Mouse (Mus musculus): ENCODE data around the gene Mindy4. TPM values are rescaled to one million over a fixed set of nuclear protein-coding genes. Genes with fewer than 3 reads are reported as not detected.

Gene Mindy4
- total RNA-seq, 2 experiments from 2014 or later, result 12.6 to 13.0 TPM

DNA sequence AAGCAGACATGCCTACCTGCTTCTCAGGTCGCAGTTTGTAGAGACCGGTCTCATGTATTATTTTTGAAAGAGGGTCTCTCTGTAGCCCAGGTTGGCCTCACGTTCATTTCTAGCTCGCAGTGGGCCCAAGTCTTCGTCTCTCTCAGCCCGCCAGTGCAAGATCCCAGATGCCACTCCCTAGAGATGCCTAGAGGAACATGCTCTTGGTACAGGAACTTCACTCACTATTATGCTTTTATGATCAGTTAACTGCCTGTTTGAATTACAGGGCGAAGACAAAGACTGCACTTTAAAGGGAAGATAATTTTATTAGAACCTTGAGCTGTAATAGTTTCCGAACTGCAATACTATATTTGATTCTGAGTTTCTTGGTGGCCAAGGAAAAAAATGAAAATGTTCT is 79.2 kb downstream of the Mindy4 start:
- no peak for DNase-seq (ENCODE audit: low spot score in 2 of 2)
- intact Hi-C loops (cut with DNase I), result no loop called here

DNA sequence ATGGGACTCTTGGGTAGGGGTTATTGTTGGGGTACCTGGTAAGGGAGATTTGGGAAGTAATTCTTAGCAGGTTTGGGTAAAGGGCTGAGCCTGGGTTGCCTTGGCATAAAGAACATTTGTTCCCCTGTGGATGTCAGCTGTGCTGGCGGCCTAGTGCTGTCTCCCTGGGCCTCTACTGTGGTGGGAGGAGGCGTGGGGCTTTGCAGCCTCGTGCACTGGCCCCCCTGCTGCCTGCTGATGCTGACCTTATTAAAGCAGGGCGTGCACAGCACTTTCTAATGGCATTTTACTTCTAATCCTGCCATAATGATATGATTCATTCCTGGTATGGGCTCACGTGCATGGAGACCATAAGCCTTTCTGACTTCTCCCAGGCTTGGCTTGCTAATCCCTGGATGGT is 82.0 kb downstream of the Mindy4 start:
- DNase-seq (ENCODE audit: low spot score in 2 of 2), result no peak
- intact Hi-C loops (cut with DNase I), result no loop called here

DNA sequence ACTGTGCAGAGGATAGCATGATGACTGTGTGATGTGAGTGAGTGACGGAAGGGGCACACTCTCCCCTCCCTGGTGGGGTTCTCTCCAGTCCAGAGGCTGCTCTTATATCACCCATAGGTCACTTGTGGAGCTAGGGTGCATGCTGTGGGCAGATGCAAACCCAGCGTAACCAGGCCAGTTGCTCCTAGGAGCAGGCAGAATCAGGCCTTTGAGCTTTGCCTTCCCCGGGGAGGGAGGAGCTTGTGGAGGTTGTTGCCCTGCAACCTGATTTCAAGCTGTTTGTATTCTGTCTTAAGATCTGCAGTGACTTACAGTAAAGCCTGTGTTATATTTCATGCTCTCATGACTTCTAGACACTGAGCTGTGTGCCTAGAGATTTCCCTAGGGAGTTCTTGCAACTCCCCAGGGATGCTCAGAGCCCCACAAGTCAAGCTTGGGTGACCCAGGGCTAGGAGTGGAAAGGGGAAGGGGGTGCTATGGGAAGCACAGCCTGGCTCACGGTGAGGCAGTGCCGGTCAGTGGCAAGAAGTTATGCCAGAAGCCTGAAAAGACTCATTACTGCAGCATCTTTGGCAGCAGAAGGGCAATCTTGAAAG is 84.9 kb downstream of the Mindy4 start:
- DNase-seq (ENCODE audit: low spot score in 2 of 2), result no peak
- intact Hi-C loops (cut with DNase I), result no loop called here

DNA sequence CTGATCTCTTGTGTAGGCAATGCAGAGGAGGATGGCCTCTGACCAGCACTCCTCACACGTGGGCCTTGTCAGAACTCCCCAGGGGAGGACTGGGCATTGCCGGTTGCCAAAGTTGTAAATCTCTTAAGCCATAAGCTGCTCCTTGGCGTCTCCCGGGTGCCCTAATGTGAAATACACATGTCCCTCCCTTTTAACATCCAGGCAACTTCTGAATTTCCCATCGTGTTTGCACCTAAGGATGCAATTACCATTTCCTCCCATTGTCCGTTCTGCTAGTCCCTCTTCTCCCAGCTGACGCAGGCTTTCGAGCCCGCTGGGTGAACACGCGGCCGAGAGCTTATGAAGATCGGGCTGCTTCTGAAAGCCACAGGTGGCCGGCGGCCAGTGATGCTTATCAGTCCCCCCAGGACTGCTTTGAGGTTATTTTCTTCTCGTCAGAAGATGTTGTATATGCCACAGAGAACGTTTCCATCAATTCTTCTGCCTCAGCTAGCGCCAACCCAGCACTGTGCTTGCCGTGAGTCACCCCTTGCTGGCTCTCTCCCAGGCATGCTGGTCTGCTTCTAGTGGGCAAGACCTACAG is 91.5 kb downstream of the Mindy4 start:
- DNase-seq (ENCODE audit: low spot score in 2 of 2), result no peak
- intact Hi-C loops (cut with DNase I), result no loop called here

DNA sequence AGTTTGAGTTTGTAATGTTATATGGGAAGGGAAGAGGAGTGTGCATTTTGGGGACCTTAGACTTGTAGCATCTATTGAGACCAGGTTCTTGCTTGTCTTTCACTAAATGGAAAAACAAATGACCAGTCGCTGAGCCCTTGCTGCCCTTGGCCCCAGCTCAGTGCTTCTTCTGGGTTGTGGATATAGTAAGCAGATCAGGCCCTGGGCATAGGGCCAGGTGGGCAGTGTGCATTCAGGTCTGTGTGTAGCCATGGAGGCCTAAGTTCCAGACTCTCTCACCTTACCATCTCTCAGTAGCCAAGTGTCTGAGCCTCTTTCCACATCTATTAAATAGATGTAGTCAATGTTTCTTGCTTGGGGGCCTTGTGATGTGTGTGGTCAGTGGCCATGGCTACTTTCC is 92.1 kb downstream of the Mindy4 start:
- intact Hi-C loops (cut with DNase I), result no loop called here

DNA sequence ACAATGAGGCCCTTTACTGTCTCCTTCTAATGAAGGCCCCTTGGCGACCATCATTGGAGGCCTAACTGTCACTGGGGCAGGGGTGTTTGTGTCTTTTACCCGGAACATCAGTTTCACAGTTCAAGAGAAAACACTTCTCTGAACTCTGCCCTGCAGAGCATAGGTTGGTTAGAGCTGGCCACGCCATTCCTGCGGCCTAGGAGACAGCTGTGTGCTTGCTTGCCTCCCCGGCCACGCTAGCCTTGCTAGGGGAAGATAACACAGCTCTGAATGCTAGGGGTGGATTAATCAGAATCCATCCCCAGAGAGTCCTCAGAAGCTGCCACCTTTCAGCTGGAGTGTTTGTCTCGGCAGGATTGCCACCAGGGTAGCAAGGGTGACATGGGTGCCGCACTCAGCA is 96.3 kb downstream of the Mindy4 start:
- no peak for DNase-seq (ENCODE audit: low spot score in 2 of 2)

More for the DNA sequence above, 92.1 kb downstream of the Mindy4 start:
- no peak for DNase-seq (ENCODE audit: low spot score in 2 of 2)

DNA sequence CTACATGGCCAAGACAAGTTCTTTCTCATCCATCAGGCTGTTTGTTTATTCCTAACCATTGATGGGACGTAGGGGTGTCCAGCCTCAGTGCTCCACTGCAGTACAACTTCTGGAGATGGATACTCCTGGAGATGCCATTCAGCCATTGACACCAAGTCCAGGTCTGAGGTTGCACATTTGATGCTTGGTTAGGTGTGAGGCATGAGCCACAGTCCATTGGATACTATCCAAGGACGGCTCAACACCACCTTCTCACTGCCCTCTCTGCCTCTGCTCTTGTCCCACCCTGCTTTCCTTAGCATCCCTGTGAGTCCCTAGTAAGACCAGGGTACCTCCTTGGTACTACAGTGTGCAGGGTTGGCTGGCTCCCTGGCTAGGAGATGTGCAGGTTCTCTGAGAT is 96.7 kb downstream of the Mindy4 start:
- intact Hi-C loops (cut with DNase I), result no loop called here
- no peak for DNase-seq (ENCODE audit: low spot score in 2 of 2)

More for the DNA sequence above, 96.3 kb downstream of the Mindy4 start:
- intact Hi-C loops (cut with DNase I), result no loop called here

DNA sequence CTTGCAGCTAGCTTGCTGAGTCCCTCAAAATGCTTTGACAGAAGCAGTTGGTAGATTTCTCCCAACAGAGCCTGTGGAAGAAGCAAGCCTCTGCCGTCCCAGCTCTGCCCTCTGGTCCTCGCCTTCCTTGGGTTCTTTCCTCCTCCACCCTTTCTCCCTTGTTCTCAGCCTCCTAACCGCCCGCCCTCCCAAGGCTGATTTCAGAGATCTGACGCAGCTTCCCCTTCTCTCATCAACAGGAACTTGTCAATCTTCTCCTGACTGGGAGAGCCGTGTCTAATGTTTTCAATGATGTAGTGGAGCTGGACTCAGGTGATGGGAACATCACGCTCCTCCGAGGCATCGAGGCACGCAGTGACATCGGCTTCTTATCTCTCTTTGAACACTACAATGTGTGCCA is 97.5 kb downstream of the Mindy4 start:
- no peak for DNase-seq (ENCODE audit: low spot score in 2 of 2)
- intact Hi-C loops (cut with DNase I), result no loop called here

DNA sequence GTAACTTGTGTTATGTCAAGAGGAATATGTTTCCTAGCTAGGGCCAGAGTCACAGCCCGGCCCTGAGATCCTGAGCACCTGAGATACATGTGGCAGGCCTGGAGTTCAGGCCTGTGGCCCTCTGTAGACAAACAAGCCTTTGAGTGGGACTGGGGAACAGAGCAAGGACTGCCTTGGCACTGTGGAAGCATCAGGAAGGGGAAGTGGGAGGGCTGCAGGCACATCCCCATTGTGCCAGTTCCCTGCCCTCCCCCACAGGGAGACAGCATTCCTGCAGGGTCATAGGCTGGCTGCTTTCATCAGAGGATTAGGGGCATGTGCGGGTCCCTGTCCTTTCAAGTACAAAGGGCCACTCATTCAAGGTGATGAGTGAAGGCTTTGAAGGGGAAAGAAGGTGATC is 107.0 kb downstream of the Mindy4 start:
- DNase-seq (ENCODE audit: low spot score in 2 of 2), result no peak
- intact Hi-C loops (cut with DNase I), result no loop called here

DNA sequence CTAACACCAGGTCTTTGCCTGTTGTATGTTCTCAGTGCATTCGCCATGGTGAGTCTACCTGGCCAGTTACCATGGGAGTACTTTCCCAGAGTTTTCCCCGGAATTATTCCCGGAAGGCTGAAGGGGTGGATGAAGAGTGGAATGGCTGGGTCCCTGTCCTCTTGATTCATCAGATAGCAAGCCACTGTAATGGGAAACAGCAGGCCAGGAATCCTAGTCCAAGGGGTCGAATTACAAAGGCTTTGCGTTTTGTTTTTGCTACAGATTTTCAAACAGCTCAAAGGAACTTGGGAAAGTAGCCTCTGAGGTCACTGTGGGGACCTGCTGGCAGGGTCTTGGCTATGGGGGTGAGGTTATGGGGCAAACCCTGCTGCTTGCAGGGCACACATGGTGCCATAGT is 108.8 kb downstream of the Mindy4 start:
- intact Hi-C loops (cut with DNase I), result no loop called here
- DNase-seq (ENCODE audit: low spot score in 2 of 2), result no peak

DNA sequence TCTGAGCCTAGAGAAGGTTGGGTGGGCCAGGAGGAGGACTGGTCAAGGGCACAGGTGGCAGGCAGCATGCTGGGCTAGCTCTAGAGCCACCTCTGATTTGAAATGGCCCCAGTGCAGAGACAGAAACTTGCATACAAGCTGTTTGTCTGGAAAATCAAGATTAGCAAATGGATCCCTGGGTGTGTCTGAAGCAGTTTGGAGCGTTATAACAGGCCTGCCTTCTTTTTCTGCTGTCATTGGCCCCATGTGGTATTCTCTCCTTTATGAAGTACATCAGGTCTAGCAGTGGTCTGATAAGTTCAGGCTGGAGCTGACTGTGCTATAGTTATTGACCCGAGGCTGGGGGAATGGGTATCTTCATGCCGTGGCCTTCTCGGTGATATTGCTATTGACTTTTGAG is 110.7 kb downstream of the Mindy4 start:
- no peak for DNase-seq (ENCODE audit: low spot score in 2 of 2)
- intact Hi-C loops (cut with DNase I), result no loop called here

DNA sequence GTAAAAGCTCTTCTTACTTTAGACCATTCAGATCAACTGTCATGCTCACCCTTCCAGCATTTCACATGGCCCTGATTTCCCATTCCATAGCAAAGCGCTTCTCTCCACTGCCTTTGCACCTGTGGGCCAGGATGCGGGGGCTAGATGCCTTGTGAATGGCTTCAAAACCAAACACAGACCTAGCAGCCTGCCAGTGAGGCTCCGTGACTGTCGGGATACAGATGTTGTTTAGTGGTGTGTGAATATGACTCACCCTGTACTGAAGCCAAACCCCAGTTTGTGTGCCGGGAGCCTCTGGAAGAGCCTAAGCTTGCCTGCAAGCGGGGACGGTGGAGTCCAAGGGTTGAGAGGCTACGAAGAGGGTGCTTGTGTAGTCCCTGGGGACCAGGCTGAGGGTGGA is 111.4 kb downstream of the Mindy4 start:
- peak; percentile 28 to 80 for DNase-seq (ENCODE audit: low spot score in 2 of 2)
- intact Hi-C loops (cut with DNase I), result no loop called here

DNA sequence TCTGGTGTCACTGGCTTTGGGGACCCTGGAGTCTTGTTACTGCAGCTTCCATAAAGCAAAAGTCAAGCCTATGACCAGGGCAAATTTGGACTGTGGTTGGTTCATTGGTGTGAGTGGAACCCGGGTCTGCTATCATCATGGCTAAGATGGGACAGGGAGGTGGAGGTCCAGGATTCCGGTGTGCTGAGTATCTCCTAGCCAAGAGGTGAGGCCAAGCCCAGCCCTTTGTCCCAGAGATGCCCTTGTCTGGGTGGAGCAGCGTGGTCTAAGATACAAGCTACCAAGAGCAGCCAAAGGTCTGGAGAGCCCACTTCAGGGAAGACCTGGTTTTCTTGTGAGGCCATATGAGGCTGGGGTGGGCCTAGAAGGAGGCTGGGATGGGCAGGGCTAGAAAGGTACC is 115.4 kb downstream of the Mindy4 start:
- no peak for DNase-seq (ENCODE audit: low spot score in 2 of 2)
- intact Hi-C loops (cut with DNase I), result no loop called here

DNA sequence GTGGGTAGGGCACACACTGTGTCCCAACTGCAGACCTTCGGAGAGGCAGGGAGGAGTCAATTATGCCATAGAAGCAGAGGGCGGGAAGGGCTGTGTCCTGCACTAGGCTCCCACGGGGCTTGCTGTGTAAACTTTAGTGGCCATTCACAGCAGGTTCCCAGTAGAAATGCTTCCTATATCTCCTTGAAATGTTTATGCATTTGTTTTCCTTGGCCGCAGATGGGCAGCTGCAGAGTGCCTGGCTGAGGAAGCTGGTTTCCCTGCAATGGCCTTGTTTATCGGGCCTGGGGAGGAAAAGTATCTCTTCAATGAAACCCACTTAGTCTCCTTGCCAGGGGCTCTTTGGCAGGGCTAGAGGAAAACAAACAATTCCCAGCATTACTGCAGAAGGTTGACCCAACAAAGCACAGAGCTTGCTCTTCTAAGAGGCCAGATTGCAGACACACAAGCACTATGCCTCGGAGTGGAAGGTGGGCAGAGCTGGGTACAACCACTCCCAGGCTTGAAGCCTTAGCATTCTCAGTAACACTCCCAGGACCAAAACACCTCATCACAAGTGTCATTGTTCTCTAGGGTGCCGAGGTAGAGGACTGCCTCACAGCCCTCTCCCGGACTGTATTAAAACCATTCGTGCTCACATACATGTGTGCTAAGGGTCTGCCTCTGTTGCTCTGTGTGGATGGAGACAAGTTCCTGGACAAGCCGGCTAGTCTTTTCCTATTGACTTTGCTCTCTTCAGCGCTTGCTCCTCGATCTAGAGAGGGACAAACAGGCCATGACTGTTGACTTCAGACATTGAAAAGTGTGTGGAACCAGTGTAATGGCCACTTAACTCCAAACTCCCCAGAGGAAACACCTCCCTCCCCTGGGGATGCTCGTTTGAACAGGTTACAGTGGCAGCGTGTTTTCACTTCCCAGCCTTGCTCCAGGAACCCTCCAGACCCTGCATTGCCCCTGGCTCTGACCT is 116.7 kb downstream of the Mindy4 start:
- intact Hi-C loops (cut with DNase I), result no loop called here
- no peak for DNase-seq (ENCODE audit: low spot score in 2 of 2)

DNA sequence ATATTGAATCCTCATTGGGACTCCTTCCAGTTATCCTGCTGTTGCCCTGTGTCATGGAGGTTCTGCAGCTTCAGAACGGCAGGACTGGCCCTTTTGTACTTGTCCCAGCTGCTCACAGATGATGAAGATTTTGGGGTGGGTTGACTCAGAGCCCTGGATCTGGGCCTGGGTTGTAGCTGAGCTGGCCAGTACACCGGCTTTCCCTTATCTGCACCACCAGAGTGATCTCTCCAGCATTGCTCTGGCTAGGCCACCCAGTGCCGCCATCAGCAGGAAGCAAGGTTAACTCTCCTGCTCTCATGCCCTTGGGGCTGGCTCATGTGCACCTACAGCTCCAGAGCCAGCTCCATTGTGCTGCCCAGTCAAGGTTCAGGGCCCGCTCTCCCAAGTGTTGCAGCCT is 117.7 kb downstream of the Mindy4 start:
- DNase-seq (ENCODE audit: low spot score in 2 of 2), result no peak
- intact Hi-C loops (cut with DNase I), result no loop called here

DNA sequence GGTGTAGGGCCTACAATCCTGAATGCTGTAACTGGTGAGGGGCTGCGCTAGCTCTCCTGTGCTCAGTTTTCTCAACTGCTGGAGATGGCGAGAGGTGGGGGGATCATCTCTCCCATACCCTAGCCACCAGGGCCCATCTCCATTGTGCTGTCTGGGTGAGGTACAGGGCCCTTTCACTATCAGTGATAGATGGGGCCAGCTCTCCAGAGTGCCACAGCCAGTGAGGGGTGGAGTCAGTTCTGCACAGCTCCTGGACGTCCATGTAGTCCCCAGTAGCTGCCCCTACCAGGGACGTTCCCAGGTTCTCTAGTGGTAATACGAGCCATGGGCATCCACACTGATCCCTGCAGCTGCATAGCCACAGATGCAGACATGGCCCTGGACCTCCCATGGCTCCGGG is 118.3 kb downstream of the Mindy4 start:
- no peak for DNase-seq (ENCODE audit: low spot score in 2 of 2)
- intact Hi-C loops (cut with DNase I), result no loop called here

DNA sequence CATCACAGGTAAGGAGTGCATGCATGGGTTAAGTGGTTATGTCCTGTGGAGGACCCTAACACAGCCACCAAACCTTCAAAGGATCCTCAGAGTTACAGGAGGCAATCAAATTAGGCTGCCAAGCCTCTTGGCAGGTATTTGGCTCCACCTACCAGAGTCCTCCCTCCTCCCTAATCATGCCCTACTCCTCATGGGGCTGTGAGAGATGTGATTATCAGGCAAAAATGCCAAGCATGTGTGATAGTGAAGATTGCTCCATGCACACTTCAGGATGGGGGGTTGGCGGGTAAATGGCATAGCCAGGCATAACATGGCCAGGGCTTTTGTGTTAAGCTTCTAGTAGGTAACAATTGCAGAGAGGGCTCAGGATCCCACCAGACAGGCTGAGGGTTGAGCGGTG is 119.8 kb downstream of the Mindy4 start:
- intact Hi-C loops (cut with DNase I), result no loop called here
- no peak for DNase-seq (ENCODE audit: low spot score in 2 of 2)

DNA sequence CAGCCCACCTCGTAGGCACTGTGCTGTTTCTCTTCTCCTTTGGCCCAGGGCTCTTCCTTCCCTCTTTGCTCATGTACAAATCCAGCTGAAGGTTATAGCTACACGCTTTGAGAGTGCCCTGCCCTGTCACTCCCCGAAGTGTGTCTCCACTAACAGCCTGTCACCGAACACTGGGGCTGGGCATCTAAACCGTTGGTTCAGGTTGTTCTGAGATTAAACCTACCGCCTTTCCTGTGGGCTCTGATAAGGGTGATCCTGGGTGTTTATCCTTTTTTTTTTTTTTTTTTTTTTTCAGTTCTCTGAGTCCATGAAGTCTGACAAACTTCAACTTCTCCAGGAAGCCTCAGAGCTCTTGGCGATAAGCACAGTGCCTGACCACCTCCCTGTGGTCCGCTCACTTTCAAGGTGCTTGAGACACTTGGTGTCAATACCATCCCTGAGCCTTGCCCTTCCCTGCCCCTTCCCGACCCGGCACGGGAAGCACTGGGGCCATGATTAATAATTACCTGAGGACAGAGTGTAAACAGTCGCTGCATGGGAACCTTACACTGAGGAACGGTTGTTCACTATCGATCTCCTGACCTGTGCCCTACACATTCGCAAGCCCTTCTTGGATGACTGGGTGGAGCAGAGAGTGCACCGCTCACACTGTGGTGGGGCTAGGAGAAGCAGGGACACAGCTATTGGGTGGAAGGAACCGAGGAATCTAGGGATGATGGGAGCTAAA is 120.9 kb downstream of the Mindy4 start:
- no peak for DNase-seq (ENCODE audit: low spot score in 2 of 2)
- intact Hi-C loops (cut with DNase I), result no loop called here

DNA sequence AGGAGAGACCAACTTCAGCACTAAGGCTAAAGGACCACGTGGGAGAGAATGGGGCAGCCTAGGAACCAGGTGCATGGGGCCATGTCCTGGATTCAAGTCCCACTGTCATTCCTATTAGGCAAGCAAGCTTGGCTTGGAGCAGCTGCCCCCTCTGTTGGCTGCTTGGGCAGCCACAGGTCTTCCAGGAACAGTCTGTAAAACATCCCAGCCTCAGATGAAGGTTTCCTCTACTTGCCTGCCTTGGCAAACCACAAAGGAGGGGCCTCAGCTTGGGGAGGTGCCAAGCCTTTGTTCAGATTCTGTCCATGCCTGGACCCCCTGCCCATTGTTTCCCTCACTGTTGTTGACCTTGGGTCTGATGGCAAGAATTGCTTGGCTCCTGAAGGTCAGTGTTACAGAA is 121.6 kb downstream of the Mindy4 start:
- no peak for DNase-seq (ENCODE audit: low spot score in 2 of 2)
- intact Hi-C loops (cut with DNase I), result no loop called here

DNA sequence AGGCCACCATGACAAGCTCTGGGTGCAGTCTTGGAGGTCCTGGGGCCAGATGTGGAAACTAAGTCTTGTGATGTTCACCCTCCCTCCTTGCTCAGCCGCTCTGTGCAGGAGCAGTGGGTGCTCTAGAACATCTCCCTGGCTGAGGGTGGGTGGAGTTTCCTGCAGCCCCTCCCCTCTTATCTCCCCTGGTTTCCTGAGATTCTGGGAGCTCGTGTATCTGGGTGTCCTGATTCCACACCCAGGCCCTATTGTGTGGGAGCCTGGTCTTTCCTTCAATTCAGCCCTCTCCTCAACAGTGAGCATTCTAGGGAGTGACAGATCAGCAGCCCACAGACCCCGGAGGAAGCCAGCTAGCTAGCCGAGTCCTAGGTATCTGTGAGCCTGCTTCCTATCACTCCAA is 123.1 kb downstream of the Mindy4 start:
- intact Hi-C loops (cut with DNase I), result no loop called here
- no peak for DNase-seq (ENCODE audit: low spot score in 2 of 2)

All from left cerebral cortex, postnatal 25 days (tissue).